In the genomic region with DNA sequence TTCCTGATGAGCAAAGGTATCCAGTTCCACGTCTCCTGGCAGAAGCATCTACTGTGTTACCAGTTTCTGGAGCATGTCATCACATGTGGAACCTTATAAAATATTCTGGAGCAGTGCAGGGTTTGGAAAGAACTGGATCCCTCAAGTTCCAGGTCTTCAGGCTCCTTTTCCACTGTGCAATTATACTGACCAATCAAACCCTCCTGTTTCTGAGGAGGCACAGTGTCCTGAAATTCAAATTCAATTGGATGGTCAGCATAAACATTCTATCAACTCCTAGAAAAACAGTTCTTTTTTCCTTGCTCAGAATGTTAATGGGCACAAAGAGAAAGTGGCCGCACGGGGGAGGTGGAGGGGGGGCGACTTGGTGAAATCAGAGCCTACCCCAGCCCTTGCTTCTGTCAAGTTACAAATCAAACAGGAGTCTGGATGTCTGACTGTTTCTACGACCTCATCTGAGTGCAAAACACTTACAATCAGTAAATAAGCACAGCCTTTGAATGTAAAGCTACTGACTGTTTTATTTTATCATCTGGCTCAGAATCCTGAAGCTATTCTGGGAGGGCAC, we compare ENCODE assay signal across 12 mouse cellular contexts.
DNase-seq lines count a peak whose midpoint lies in the region; ATAC-seq lines count a peak whose summit lies in the region.
"Had no signal": no experiment of that assay in that cellular context is flagged by ENCODE, and none has a peak within 500 bp of the region (broad histone marks: within the 10 kb centered on the region; RNA-seq: fewer than 3 reads in every experiment).

No protein-coding gene starts in this region.

- 25% methylated on average over 5 of the region's 5 CpGs for WGBS in heart, embryonic 12.5 days
- 16% methylated on average over 5 of the region's 5 CpGs for WGBS in stomach, embryonic 14.5 days
- WGBS in forebrain, embryonic 14.5 days: 47% methylated on average over 5 of the region's 5 CpGs

- DNase-seq in heart, adult 9 months (ENCODE audit: low spot score in 2 of 2): no peak
- DNase-seq in kidney, postnatal 14 days: peak; percentile 4
- DNase-seq in kidney, adult 9 months: no peak
- DNase-seq in forelimb bud, embryonic 11.5 days (ENCODE audit: low read depth, low spot score): peak; percentile 27
- DNase-seq in cerebellum, postnatal 4 days (ENCODE audit: low spot score in 2 of 2): no peak
- no peak for DNase-seq in forebrain, embryonic 14.5 days (ENCODE audit: low spot score)
- DNase-seq: cerebellum, adult 2 months; heart, adult 18-20 months had no signal

- no peak for ATAC-seq in heart, embryonic 12.5 days (ENCODE audit: insufficient number of reproducible peaks, low FRiP score)
- no peak for ATAC-seq in stomach, embryonic 14.5 days (ENCODE audit: insufficient number of reproducible peaks, insufficient read depth, low FRiP score, low read depth)
- ATAC-seq in forebrain, embryonic 14.5 days: no peak

- no peak overlapping the region for H3K9ac ChIP-seq in heart, embryonic 12.5 days
- no peak overlapping the region for H3K9ac ChIP-seq in stomach, embryonic 14.5 days (replicated peaks; ENCODE audit: low read depth, low read length)
- no peak overlapping the region for H3K9ac ChIP-seq in forebrain, embryonic 14.5 days (ENCODE audit: low read length)

- H3K9me3 ChIP-seq in heart, embryonic 12.5 days (replicated peaks): no peaks in the 10 kb centered on the region
- H3K9me3 ChIP-seq in stomach, embryonic 14.5 days (ENCODE audit: control insufficient read depth, low read depth, low read length): no peaks in the 10 kb centered on the region
- no peaks in the 10 kb centered on the region for H3K9me3 ChIP-seq in forebrain, embryonic 14.5 days (replicated peaks; ENCODE audit: control insufficient read depth, low read length)
- H3K9me3 ChIP-seq: midbrain, embryonic 10.5 days had no signal

- no peak overlapping the region for H3K4me3 ChIP-seq in heart, embryonic 12.5 days
- H3K4me3 ChIP-seq in stomach, embryonic 14.5 days (ENCODE audit: low read depth, low read length): no peak overlapping the region
- H3K4me3 ChIP-seq in forebrain, embryonic 14.5 days (ENCODE audit: low read depth, low read length): no peak overlapping the region
- H3K4me3 ChIP-seq: midbrain, embryonic 10.5 days had no signal

- no peaks in the 10 kb centered on the region for H3K36me3 ChIP-seq in heart, embryonic 12.5 days
- no peaks in the 10 kb centered on the region for H3K36me3 ChIP-seq in stomach, embryonic 14.5 days (ENCODE audit: control insufficient read depth, insufficient read depth, low read length)
- no peaks in the 10 kb centered on the region for H3K36me3 ChIP-seq in forebrain, embryonic 14.5 days (ENCODE audit: control insufficient read depth, insufficient read depth, low read length)
- H3K36me3 ChIP-seq: midbrain, embryonic 10.5 days had no signal

- H3K4me2 ChIP-seq in heart, embryonic 12.5 days: peak overlapping the region; percentile 12
- H3K4me2 ChIP-seq in stomach, embryonic 14.5 days (replicated peaks; ENCODE audit: low read depth, low read length): no peak overlapping the region
- H3K4me2 ChIP-seq in forebrain, embryonic 14.5 days (ENCODE audit: low read length): no peak overlapping the region
- H3K4me2 ChIP-seq: liver, embryonic 11.5 days had no signal

- H3K27me3 ChIP-seq in heart, embryonic 12.5 days (replicated peaks): no peaks in the 10 kb centered on the region
- H3K27me3 ChIP-seq in stomach, embryonic 14.5 days (ENCODE audit: control insufficient read depth, insufficient read depth, low read length): no peaks in the 10 kb centered on the region
- no peaks in the 10 kb centered on the region for H3K27me3 ChIP-seq in forebrain, embryonic 14.5 days (replicated peaks; ENCODE audit: control insufficient read depth, insufficient read depth, low read length)

- no peak overlapping the region for H3K27ac ChIP-seq in heart, embryonic 12.5 days (ENCODE audit: poor library complexity, severe bottlenecking)
- peak overlapping the region; percentile 27; the same call in 1 of the 2 replicates for H3K27ac ChIP-seq in stomach, embryonic 14.5 days (ENCODE audit: low read length)
- no peak overlapping the region for H3K27ac ChIP-seq in forebrain, embryonic 14.5 days (ENCODE audit: low read depth, low read length)
- H3K27ac ChIP-seq: midbrain, embryonic 10.5 days had no signal

- H3K4me1 ChIP-seq in heart, embryonic 12.5 days (replicated peaks): peaks cover 18% of the 10 kb centered on the region
- H3K4me1 ChIP-seq in stomach, embryonic 14.5 days (ENCODE audit: control insufficient read depth, insufficient read depth, low read length): peaks cover 5% of the 10 kb centered on the region; the same call in 1 of the 2 replicates
- no peaks in the 10 kb centered on the region for H3K4me1 ChIP-seq in forebrain, embryonic 14.5 days (ENCODE audit: control insufficient read depth, insufficient read depth, low read length)
- H3K4me1 ChIP-seq: midbrain, embryonic 10.5 days had no signal

Comparison
In these comparisons a context has a peak if more than half of its experiments do, and no peak if none do; other contexts are left out.
1. DNase-seq: peak in kidney, postnatal 14 days (single experiment) and forelimb bud, embryonic 11.5 days (single experiment); none in heart, adult 9 months (0 of 2), kidney, adult 9 months (single experiment), cerebellum, postnatal 4 days (0 of 2) and forebrain, embryonic 14.5 days (single experiment).